Mouse (Mus musculus): Measurements from ENCODE around the gene Hsf4. TPM values are rescaled to one million over a fixed set of nuclear protein-coding genes. Genes with fewer than 3 reads are reported as not detected.

The Hsf4 gene
- total RNA-seq, 1 experiment from 2014 or later, result not detected

DNA sequence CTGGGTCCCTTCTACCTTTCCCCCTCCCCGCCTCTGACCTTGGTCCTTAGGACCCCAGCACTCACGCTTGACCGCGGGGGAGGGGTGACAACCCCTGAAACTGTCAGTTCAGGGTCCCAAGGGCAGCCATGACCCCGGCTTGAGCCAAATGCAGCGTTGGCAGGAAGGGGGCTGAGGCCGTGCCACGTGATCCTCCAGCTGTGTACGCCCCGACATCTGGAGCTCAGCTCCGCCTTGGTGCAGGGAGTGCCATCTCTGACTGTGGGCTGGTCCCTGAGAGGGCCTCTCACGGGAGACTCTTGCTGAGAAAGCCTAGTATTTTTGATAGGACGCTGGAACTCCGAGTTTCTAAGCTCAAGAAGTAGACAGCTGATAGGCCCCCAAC is 14.6 kb upstream of the Hsf4 start, which contains the start of gene B3gnt9:
Gene B3gnt9 (minus strand): TSS at position 188 of the 385 bp plus-strand sequence.
- peak; percentile 18 to 29; a peak in 1 of 4 replicates for ATAC-seq (replicated peaks in 1 of 2; ENCODE audit: insufficient read depth in 1 of 2, low FRiP score in 2 of 2, low TSS enrichment in 1 of 2, low read depth in 1 of 2, poor library complexity in 2 of 2, severe bottlenecking in 2 of 2)

DNA sequence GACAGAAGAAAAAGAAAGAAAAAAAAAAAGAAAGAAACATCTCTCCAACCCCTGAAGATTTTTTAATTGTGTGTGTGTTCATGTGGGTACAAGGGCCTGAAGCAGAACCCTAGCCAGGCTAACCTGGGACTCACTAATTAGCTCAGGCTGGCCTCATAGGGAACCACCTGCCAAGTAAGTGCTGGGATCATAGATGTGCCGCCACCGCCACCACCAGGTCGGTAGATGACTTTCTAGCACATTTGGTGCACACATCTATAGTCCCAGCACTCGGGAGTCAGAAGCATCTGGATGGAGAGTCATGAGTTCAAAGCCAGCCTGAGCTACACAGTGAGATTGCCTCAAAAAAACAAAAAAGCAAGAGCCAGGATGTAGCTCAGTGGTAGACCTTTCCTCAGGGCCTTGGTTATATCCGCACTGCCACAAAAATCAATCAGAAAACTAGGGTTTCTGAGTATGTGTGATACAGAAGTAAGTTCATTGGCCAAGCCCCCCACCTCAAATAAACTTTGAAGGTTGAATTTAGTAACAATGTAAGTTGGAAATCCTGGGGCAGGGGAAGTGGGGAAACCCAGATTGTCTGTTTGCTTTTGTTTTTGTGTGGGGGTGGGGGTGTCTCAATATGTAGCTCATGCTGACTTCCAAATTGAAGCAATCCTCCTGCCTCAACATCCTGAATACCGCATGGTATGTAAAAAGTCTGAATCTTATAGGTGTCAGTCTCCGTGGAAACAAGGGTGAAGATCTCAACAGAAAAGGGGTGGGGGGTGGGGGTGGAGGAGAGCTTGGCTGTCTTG is 12.1 kb upstream of the Hsf4 start:
- no peak for ATAC-seq (replicated peaks in 1 of 2; ENCODE audit: insufficient read depth in 1 of 2, low FRiP score in 2 of 2, low TSS enrichment in 1 of 2, low read depth in 1 of 2, poor library complexity in 2 of 2, severe bottlenecking in 2 of 2)

- ATAC-seq (replicated peaks in 1 of 2; ENCODE audit: insufficient read depth in 1 of 2, low FRiP score in 2 of 2, low TSS enrichment in 1 of 2, low read depth in 1 of 2, poor library complexity in 2 of 2, severe bottlenecking in 2 of 2), result peak in 1 of 2 experiments; percentile 2; a peak in 2 of 4 replicates
Observed at GRCm38 (mm10) chr8:105258911-105259720, 10.5 kb upstream of the Hsf4 start.

GRCm38 (mm10) chr8:105259721-105260320 is 9.8 kb upstream of the Hsf4 start:
- peak; percentile 58 to 60 for ATAC-seq (replicated peaks in 1 of 2; ENCODE audit: insufficient read depth in 1 of 2, low FRiP score in 2 of 2, low TSS enrichment in 1 of 2, low read depth in 1 of 2, poor library complexity in 2 of 2, severe bottlenecking in 2 of 2)

- no peak for ATAC-seq (replicated peaks in 1 of 2; ENCODE audit: insufficient read depth in 1 of 2, low FRiP score in 2 of 2, low TSS enrichment in 1 of 2, low read depth in 1 of 2, poor library complexity in 2 of 2, severe bottlenecking in 2 of 2)
Observed at GRCm38 (mm10) chr8:105260371-105261099, 9.1 kb upstream of the Hsf4 start.

GRCm38 (mm10) chr8:105261326-105261980 is 8.1 kb upstream of the Hsf4 start:
- no peak for ATAC-seq (replicated peaks in 1 of 2; ENCODE audit: insufficient read depth in 1 of 2, low FRiP score in 2 of 2, low TSS enrichment in 1 of 2, low read depth in 1 of 2, poor library complexity in 2 of 2, severe bottlenecking in 2 of 2)

DNA sequence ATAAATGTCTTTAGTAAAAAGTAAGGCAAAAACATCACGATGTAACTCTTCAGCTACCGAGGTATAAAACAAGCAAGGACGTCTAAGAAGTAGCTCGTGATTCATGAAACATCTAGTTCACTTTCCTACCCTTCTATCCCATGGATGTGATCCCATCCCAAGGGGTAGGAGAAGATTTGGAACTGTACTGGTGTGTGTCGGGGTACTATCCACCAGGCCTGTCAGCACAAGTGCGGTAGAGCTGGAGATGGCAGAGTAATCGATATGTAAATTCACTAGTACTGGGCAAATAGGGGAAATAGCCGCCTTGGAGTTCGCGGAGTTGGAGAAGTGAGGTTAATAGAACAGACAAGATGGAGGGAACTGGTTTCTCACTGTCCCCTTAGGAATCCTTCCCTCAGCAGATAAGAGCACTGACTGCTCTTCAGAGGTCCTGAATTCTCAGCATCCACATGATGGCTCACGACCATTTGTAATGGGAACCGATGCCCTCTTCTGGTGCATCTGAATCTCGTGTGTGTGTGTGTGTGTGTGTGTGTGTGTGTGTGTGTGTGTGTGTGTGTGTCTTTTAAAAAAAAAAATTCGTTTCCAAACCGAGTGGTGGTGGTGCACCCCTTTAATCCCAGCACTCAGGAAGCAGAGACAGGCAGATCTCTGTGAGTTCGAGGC is 6.2 kb upstream of the Hsf4 start:
- ATAC-seq (replicated peaks in 1 of 2; ENCODE audit: insufficient read depth in 1 of 2, low FRiP score in 2 of 2, low TSS enrichment in 1 of 2, low read depth in 1 of 2, poor library complexity in 2 of 2, severe bottlenecking in 2 of 2), result no peak

DNA sequence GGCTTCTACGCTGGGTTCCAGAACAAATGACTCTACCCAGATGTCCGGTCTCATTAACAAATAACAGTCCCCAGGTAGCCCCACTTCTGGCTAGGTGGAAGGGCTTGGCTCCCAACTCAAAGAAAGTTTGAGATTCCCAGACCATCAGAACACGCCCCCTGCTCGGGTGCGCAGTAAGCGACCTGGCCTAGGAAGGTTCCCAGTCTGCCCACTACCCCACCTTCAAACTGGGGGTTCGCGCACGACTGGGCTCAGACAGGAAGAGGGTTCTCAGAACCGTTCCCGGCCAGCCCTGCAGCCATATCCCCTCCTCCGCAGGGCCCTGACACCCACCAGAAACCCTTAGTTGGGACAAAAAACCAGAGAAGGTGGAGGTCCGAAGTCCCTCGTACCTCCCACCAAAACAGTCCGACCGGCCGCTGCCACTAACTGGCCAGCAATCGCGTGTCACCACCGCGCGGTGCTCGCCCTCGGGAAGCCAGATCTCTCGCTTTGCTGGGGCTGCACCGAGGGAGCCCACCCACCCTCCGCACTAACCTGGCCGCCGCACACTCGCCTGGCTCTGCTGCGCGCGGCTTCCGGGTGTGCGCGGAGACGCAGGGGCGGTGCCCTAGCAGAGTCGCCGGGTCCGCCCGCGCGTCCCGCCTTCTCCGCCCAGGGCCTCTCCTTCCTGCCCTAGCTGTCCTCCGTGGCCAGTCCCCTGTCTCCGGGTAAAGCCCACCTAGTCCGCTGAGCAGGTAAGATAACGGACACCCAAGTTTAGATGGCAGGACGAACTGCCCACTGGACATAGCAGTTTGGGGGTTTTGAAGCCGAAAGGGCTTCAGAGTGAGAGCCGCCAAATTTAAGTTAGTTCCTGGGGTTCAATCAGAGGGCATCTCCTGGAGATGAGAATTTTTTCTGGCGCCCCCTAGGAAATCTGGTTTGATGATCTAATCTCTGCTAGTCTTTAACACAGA is 5.3 kb upstream of the Hsf4 start, which contains the start of the genes Tradd and Fbxl8:
Gene Tradd (minus strand): TSS at position 586 of the 959 bp plus-strand sequence.
Gene Fbxl8 (plus strand): TSS at position 625 of the 959 bp plus-strand sequence.
- peak; percentile 51 to 73 for ATAC-seq (replicated peaks in 1 of 2; ENCODE audit: insufficient read depth in 1 of 2, low FRiP score in 2 of 2, low TSS enrichment in 1 of 2, low read depth in 1 of 2, poor library complexity in 2 of 2, severe bottlenecking in 2 of 2)

DNA sequence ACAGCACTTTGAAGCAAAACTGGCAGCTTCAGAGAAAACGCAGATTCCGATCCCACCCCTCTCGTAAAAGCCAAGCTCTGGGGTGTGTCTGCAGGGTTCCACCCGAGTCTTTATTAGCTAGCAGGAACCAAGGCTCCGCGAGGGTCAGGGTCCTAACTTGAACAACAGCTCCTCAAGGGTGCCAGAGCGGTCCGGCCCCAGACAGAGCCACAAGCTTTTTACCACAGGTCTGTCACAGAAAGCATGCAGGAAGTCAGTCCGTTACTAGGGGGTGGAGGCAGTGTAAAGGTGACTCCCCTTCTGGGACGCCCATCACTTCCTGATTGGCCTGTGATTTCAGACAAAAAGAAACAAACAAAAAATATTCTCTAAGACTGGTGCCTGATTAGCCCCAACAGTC is 4.5 kb upstream of the Hsf4 start:
- peak; percentile 65 to 80 for ATAC-seq (replicated peaks in 1 of 2; ENCODE audit: insufficient read depth in 1 of 2, low FRiP score in 2 of 2, low TSS enrichment in 1 of 2, low read depth in 1 of 2, poor library complexity in 2 of 2, severe bottlenecking in 2 of 2)

DNA sequence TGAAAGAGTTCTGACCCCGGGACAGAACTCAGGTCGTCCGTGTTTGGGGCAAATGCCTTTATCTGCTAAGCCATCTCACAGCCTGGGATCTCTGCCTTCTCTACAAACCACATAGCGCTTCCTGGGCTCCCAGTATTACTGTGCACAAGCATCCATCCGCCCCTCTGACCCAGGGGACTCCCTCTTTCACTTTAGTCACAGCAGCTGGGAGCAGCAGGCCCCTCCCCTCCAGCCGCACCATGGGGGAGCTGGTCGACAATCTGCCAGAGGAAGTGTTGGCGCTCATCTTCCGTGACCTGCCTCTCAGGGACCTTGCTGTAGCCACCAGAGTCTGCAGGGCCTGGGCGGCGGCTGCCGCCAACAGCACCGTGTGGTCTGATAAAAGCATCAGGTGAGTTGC is 2.8 kb upstream of the Hsf4 start:
- ATAC-seq (replicated peaks in 1 of 2; ENCODE audit: insufficient read depth in 1 of 2, low FRiP score in 2 of 2, low TSS enrichment in 1 of 2, low read depth in 1 of 2, poor library complexity in 2 of 2, severe bottlenecking in 2 of 2), result no peak

DNA sequence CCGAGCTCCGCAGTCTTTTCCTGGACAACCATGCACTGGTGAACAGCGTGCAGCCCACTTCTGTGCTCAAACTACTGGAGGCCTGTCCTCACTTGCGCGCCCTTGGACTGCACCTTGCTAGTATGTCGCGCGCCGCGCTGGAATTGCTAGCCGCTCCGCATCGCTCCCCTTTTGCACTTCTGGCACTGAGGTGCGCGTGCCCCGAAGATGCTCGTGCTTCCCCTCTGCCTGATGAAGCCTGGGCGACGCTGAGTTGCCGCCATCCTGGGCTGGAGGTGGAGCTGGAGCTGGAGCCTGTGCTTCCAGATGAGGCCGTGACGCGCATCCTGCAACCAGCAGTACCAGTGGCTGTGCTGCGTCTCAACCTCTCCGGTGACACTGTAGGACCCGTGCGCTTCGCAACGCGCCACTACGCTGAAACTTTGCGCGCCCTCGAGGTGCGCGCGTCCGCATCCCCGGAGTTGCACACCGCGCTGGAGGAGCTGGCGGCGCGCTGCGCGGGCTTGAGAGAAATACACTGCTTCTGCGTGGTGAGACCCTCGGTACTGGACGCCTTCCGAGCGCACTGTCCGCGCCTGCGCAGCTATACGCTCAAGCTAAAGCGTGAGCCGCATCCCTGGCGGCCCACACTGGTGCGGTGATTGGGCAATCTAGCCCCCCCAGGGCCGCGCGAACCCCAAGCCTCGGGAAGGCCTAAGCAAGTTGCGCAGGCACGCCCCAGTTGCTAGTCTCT is 1.1 kb upstream of the Hsf4 start:
- no peak for ATAC-seq (replicated peaks in 1 of 2; ENCODE audit: insufficient read depth in 1 of 2, low FRiP score in 2 of 2, low TSS enrichment in 1 of 2, low read depth in 1 of 2, poor library complexity in 2 of 2, severe bottlenecking in 2 of 2)

- ATAC-seq (replicated peaks in 1 of 2; ENCODE audit: insufficient read depth in 1 of 2, low FRiP score in 2 of 2, low TSS enrichment in 1 of 2, low read depth in 1 of 2, poor library complexity in 2 of 2, severe bottlenecking in 2 of 2), result no peak
Observed at GRCm38 (mm10) chr8:105269075-105269458, 534 bp upstream of the Hsf4 start.

DNA sequence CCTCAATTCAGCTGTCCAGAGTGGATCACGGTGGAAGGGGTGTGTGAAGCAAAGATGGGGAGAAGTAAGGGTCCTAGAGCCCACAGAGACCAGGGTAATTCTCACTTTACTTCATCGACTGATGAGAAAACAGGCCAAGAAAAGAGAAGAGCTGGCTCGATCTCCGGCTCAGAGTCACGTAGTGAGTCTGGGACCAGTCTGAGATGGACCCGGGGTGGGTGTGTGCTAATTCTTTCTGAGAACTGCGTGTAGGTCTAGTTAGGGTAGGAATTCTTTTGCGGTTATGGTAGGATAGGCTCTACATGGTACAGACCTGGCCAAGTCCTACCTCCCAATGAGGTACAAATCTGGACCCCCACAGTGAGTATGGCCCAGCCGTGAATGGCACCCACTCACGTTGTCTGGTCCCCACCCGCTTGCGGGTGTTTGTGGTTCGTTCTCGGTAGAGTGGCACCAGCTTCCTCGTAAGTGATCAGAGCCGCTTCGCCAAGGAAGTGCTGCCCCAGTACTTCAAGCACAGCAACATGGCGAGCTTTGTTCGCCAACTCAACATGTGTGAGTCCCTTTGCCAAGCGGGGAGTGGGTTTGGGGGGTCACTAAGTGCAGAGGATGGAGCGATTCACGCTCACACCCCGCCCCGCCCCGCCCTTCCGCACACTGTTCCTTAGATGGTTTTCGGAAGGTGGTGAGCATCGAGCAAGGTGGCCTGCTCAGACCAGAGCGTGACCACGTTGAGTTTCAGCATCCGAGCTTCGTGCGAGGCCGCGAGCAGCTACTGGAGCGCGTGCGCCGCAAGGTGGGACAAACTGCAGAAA is 707 bp downstream of the Hsf4 start:
- ATAC-seq (replicated peaks in 1 of 2; ENCODE audit: insufficient read depth in 1 of 2, low FRiP score in 2 of 2, low TSS enrichment in 1 of 2, low read depth in 1 of 2, poor library complexity in 2 of 2, severe bottlenecking in 2 of 2), result no peak

DNA sequence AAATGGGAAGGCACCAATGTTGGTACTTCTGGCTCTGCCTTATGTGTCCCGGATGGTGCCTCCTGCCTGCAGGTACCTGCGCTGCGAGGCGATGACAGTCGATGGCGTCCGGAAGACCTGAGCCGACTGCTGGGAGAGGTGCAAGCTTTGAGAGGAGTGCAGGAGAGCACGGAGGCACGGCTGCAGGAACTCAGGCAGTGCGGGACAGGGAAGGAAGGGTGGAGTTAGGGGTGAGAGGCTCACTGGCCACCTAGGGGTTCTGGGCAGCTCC is 1.2 kb downstream of the Hsf4 start:
- ATAC-seq (replicated peaks in 1 of 2; ENCODE audit: insufficient read depth in 1 of 2, low FRiP score in 2 of 2, low TSS enrichment in 1 of 2, low read depth in 1 of 2, poor library complexity in 2 of 2, severe bottlenecking in 2 of 2), result no peak
